Mouse (Mus musculus) liver, adult 2 months (tissue): ENCODE results near the gene Cd160.

ENCODE experiments used
- CTCF ChIP-seq: fragments of 200-500 bp; IDR thresholded peaks from 2 replicates; pipeline ENCODE4 v1.5.1; 2011; ENCODE audit warnings: low read depth, low read length, control low read depth
- POLR2A ChIP-seq: fragments of 200-500 bp; IDR thresholded peaks from 2 replicates; pipeline ENCODE4 v1.6.1; 2011; ENCODE audit warnings: low read length, control low read depth; ENCODE audit not compliant: insufficient read depth; ENCODE audit errors: extremely low read depth

DNA sequence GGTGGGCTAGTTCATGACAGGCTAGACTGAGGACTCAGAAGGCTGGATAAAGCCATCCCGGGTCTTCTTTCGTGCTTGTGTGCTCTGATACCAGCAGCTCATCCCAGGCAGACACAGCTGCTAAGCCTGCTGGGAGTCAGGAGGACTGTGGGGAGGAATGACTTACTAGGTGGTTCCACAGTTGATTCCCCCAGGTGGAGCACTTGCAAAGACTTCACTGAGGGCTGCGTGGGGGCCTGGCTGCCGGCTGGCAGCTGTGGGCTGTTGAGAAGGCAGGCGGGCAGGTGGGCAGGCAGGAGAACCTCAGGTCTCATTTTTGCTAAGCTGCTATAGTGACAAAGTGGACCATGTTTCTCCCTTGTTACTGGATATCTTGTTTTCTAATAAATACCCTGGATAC, 31.3 kb upstream of the Cd160 start:
- TF ChIP-seq POLR2A (no peak), CTCF (no peak)
